Mouse (Mus musculus): ENCODE measurements around the gene Ak1.

Gene Ak1

DNA sequence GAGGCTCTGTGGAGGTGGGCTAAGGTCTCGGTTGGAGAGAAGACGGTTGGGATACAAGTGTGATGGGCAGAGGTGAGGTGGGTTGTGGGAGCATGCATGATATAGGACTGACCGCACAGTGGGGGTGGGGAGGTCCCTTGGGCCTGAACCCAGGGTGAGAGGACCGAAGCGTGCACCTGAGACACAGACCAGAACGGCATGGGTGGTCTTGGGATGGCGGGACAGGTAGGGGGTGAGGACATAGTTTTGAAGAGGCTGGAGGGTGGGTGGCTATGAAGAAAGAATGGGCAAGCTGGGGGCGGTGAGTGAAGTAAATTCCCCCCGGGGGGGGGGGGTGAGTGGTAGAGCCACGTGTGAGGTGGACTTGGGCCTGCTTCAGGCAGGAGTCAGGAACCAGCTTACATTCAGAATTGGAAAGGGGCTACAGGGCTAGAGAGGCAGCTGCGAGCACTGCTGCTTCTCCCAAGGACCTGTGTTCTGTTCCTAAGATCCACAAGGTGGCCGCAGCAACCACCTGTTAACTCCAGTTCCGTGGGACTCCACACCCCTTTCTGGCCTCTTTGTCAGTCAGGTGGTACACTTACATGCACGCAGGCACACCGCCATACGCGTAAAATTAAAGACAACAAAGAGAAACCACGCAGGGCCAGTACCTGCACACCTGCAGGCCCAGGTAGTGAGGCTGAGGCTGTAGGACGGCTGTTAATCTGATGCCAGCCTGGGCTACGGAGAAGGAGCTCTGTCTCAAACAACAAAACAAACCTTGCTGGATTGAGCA is 5.9 kb downstream of the Ak1 start:
- DNase-seq (ENCODE audit: low read depth, low spot score): peak; percentile 67

DNA sequence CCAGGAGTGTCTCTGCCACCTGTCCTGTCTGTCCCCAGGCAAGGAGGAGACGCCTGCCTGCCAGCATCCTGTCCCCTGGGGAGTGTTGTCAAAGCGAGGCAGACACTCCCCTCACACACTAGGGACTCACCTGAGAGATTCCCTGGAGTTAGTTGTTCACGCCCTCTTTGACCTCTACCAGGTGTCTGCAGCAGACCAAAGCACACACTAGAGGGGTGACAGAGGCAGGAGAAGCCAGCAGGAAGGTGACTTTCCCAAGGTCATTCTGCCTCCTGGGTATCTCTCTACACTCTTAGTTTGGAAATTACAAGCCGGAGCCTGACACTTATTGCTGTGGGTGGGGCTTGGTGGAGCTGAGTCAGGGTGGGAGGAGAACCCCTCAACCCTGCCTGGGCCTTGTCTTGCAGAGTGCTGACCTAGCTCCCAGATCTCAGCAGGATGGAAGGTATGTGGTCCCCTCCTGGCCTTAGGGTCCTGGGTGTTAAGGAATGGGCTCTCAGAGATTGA is 6.5 kb downstream of the Ak1 start:
- peak; percentile 82 for DNase-seq (ENCODE audit: low read depth, low spot score)

DNA sequence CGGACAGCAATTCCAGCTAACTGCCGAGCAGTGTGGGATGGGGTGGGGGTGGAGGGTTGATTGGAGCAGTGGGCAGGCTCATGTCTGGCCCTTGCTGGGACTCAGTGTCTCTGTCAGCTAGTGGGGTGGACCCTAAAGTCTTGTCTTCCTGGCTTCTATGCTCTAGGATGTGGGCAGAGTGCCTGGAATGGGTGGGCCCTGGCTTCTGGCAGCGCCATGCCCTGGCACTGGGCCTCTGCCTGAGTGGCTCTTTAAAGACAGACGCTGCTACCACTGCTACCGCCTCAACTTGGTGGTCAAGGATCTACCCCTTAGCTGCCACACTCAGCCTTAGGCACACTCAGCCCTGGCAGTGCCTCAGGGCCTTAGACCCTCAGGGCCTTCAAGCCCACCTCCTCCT is 7.2 kb downstream of the Ak1 start:
- no peak for DNase-seq (ENCODE audit: low read depth, low spot score)

DNA sequence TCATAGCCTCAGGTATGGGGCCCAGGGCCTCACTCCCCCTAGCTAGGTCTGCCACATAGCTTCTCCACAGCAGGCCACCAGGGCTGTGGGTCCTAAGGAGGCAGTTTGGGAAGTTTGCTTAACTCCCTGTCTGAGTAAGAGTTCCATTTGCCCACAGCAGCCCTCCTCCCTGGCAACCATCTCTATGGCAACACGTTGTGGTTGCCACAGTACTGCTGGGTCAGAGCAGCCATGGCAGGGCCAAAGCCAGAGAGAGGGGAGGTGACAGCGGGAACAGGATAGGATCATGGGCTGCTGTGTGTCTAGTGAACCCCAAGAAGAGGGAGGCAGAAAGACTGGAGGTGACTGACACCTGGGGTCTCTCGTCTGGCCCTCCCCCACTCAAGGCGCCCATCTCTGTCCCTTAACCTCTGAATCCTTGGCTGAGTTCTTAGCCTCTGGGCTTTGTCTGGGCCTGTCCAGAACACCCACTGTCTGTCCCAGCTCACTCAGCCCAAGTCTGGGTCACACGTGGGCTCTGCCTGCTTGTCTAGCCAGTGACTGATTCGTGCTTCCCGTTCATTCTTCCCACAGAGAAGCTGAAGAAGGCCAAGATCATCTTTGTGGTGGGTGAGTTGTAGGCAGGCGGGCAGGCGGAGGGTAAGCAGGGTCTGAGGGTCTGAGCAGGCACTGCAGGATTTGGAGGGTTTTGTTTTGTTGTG is 7.9 kb downstream of the Ak1 start:
- peak; percentile 96 for DNase-seq (ENCODE audit: low read depth, low spot score)

DNA sequence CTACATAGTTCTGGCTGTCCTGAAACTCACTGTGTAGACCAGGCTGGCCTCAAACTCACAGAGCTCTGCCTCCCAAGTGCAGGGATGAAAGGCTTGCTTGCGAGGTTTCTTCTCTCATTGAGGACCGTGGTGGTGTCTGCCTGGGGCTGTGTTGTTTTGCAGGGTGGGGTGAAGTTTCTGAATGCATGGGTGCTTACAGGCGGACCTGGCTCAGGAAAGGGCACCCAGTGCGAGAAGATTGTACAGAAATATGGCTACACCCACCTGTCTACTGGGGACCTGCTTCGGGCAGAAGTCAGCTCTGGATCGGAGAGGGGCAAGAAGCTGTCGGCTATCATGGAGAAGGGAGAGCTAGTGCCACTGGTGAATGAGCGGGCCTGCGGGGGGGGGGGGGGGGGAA is 8.5 kb downstream of the Ak1 start:
- DNase-seq (ENCODE audit: low read depth, low spot score): no peak

DNA sequence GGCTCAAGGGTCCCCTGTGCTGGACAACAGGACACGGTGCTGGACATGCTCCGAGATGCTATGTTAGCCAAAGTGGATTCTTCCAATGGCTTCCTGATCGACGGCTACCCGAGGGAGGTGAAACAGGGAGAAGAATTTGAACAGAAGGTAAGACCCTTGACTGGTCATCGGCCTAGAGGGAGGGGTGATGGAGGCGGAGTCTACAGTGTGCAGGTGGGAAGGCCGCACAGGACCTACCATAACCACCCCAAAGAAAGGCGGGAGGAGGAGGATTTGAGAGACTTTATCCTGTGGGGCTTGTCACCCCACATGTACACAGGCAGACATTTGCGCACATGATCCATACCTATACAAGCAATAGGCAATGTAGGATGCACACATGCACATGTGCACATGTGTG is 9.5 kb downstream of the Ak1 start:
- DNase-seq (ENCODE audit: low read depth, low spot score): no peak

DNA sequence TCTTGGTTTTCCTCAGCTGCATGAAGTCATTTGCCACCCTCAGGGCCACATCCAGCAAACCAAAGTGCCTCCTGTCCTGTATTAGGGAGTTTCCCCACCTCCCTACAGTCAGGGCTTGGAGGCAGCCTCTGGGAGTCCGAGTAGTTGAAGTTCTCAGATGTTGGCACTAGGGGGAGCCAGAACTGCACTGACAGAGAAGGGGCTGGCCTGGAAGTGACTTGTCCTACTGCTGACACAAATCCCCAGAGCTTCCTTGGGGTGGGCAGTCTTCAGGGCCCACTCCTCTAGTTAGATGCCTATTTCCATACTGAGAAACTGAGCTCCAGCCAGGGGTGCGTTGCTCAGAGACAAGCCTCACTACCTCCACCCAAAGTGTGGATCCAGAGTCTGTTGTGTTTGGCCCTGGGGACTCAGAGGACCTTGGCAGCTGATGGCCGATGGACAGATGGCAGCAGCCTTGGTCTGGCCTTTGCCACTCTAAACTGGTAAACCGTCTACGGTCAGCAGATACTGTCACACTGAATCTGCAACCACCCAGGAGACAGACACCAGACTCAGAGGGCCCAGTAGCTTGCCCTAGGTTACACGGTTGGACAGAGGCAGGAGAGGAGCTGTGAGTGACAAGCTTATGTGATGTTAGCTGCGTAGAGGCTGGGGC is 10.3 kb downstream of the Ak1 start:
- peak; percentile 83 for DNase-seq (ENCODE audit: low read depth, low spot score)

DNA sequence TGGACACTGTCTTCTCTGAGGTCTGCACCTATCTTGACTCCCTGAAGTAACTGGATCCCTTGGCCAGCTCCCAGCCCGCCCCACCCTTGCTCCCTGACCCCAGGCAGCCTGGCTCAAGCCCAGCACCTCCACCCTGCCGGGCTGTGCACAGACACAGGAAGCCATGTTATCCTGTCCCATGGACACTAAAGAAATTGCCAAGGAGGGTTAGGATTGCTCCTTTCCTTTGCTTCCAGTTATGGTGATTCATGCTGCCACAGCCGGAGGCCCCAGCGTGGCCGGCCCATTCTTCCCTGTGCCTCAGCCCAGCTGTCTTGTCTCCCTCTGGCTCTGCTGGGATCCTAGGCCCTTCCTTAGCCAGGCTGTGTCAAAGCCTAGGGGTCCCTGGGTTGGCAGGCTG is 12.1 kb downstream of the Ak1 start:
- no peak for DNase-seq (ENCODE audit: low read depth, low spot score)

DNA sequence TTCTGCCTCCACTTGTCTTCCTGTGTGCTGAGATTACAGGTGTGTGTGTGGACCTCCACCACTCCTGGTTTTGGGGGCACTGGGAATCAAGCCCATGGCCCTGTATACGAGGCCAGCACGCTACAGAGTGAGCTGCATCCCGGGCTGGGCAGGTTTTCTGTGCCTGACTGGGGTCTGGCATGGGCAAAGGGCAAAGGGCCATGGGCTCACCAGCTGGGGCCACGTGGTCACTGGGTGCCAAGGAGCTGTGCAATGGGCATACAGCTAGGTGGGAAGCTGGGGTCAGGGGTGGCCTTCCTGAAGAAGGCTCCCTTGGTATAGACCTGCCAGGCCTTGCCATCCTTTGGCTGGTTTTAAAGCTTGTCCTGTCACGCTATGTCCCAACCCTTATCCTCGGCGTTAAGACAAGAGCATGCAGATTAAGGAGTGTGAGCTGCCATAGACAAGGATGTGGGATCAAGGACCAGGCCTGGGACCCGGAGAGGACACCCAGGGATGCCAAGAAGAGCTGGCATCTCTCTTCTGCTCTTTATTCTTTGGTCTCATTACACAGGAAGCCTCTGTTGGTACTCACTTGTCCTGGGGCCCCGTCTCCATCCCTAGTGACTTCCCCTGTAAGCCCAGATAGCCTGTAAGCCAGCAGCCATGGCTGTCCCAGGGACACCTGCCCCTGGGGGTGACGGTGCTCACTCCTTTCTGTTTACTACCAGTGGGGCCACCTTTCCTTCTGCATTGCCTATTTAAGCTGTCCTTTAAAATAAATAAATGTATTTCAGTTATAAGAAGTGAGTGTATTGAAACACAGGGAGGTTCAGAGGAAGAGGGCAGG is 12.9 kb downstream of the Ak1 start:
- no peak for DNase-seq (ENCODE audit: low read depth, low spot score)

DNA sequence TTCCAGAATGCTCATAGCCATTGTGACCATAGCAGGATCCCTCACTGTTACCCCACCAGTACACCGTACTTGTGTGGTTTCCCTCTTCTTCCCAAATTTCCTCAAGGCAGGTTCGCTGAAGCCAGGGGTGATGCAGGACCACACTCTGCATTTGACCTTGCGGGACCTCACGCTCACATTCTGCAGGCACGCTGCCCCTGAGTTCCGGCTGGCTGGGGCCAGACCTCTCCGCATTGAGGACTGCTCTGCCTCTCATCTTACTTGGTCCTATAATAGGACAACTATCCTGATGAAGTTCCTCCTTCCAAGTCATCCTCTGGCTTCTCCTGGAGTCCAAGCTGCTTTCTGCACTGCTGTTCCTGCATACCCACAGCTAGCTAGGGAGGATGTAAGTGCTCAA is 15.1 kb downstream of the Ak1 start:
- DNase-seq (ENCODE audit: low read depth, low spot score): no peak

DNA sequence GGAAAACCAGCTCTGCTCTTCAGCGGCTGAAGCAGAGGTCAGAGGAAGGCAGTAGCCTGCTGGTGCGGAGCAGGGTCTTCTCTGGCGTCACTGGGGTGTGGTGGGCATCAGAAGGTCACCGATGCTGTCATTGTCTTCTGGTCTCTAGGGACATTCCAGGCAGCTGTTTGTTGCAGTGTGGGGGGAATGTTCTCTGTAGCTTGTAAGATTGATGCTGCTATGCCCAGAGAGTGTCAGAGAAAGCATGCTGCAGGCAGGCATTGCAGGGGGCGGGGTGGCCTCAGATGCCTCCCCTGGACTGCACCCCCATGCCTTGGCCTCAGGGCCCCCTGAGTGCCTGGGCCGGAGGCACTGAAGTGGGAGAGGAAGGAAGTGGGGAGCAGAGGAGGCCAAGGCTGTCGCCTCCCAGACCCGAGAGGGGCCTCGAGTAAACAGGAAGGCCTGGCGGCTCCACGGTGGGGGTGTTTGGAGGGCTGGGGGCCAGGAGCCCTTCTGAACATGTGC is 16.3 kb downstream of the Ak1 start:
- DNase-seq (ENCODE audit: low read depth, low spot score): no peak

DNA sequence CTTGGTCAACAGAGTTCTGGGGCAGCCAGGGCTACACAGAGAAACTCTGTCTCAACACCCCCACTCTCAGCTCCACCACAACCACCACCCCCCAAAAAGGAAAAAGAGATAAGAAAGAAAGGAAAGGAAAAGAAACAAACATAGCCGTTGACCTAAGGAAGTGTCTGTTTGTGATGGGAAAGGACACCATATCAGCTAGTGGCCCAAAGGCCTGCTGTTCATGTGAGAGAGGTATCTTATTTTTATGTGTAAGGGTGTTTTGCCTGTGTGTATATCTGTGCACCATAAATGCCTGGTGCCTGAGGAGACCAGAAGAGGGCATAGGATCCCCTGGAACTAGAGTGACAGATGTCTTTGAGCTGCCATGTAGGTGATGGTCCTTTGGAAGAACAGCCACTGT is 18.1 kb downstream of the Ak1 start:
- no peak for DNase-seq (ENCODE audit: low read depth, low spot score)

DNA sequence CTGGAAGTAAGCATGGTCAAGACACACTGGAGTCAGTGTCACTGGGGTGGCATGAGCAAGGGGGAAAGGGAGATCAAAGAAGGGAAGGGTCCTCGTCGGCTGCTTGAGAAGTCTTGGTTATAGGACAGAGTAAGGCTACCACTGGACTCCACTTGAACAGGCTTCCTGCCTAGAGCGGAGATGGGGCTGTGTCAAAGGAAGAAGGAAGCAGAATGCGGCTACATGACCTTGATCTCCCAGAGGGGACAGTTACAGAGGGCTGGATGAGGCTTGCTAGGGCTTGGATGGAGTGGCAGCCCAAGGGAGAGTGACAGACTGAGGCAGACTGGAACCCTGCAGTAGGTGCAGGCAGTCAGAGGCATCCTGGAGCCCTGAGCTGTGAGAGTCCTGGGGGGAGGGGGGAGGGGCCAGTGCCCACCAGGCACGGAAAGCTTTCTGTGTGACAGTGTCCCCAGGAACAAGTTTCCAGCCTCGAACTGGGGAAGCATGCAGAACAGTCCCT is 19.0 kb downstream of the Ak1 start:
- DNase-seq (ENCODE audit: low read depth, low spot score): no peak

DNA sequence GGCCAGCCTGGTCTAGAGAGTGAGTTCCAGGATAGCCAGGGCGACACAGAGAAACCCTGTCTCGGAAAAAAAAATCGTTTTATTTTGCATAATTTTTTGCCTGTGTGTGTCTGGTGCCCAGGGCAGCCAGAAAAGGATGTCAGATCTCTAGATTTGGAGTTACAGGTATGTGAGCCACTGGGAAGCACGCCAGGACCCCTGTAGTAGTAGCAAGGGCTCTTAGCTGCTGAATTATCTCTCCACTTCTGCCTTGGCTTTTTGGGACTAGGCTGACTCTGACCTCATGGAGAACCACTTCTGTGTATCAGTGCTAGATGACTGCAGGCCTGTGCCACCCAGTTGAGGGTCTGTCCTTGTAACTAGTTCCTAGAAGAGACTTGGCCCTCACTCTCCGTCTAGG is 20.3 kb downstream of the Ak1 start:
- DNase-seq (ENCODE audit: low read depth, low spot score): no peak

DNA sequence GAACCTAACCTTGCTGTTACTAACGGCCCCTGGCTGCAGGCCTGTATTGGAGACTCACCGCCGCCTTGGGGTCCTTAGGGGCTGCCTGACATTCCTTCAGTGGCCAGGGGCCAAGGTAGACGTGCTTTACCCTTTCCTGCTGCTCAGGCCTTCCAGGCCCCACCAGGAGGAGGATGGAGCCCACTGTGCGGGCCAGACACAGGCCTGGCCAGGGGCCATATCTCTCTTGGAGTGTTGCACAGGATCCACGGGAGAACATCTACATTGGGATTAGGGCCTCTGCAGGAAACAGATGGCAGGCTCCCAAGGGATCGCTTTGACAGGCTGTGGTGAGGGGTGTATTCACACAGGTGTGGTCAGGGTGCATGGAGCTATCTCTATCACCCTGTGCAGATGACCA is 21.3 kb downstream of the Ak1 start:
- no peak for DNase-seq (ENCODE audit: low read depth, low spot score)

DNA sequence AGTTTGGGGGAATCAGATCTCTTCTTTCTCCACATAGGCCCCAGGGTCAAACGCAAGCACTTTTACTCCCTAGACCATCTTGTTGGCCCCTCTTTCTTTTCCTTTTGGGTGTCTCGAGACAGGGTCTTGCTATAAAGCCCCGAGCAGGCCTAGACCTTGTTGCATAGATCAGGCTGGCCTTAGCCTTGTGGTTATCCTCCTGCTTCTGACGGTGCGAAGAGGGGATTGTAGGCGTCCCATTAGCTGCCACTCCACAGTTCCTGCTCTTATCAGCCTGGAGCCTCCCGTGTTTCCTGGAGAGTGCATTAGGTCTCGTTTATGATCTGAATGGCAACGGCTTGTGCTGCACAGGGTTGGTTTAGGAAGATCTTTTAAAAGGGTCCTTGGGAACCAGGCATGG is 22.5 kb downstream of the Ak1 start:
- DNase-seq (ENCODE audit: low read depth, low spot score): no peak

DNA sequence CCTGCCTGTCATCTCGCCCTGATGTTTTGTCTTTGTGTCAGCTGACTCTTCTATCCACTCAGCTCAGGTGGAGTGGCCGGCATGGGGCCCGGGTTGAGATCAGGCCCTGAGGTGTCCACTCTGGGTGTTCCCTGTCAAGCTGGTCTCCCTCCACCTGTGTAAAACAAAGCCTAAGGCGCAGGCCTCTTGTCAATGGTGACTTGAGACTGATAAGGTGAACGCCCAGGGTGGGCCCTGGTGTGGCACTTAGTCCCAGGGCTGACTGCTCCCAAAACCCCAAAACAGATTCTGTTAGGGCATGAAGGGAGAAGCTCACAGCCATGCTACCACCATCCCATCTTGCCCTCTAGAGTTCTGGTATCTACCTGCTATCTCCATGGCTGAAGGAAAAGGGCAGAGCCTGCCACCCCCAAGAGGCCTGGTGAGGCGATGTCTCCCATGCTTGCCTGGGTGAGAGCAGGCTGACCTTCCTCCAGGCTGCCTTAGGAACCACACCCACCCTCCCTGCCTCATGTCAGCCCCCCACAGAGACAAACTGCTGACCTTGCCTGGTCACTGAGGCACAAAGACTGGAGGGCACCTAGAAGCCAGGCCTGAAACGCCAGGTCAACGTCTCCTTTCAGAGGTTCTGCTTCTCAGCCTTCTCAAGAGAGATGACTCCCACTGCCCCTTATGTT is 23.4 kb downstream of the Ak1 start:
- no peak for DNase-seq (ENCODE audit: low read depth, low spot score)

DNA sequence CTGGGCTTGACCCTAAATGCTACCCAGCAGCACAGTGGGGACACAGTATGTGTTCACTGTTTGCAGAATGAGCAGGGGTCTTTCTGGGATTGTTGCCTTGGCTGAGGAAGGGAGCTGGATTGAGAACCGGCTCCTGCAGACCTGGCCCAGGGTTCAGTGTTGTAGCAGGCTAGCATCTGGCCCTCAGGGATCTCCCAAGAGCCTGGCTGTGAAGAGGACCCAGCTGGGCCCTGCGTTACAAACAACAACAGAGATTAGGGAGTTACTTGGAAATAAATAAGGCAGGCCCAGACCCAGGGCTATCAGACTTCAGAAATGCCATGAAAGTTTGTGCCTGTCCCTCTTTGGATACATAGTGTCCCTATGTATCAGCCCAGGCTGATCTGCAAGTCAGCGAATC is 24.1 kb downstream of the Ak1 start:
- DNase-seq (ENCODE audit: low read depth, low spot score): no peak

DNA sequence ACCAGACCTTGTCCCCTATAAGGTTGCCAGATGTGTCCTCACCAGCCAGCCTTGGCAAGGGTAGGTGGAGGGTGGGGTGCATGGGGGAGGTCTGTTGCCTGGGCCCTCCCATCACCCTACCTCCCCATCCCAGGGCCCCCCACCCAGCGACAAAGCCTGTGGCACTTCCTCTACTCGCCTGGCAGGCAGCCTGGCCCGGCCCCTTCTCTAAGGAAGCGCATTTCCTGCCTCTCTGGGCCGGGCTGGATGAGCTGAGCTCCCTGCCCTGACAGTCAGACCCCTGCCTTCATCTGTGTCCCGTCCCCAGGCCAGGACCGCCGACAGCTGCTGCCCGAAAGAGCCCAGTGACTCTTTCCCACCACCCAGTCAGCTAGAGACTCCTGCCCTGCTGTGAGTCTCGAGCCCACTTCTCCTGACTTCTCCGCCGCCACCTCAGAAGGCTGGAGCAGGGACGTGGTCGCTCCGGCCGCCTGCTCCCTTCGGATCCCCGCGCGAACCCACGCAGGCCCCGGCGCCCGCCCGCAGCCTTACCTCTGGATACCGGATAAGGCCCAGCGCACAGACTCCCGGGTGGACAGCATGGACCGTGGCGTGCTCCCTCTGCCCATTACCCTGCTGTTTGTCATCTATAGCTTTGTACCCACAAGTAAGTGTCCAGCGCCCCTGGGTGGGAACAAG is 25.0 kb downstream of the Ak1 start, which contains the start of gene Eng:
Eng (plus strand) TSS at position 217 of the 678 bp plus-strand sequence.
- no peak for DNase-seq (ENCODE audit: low read depth, low spot score)

DNA sequence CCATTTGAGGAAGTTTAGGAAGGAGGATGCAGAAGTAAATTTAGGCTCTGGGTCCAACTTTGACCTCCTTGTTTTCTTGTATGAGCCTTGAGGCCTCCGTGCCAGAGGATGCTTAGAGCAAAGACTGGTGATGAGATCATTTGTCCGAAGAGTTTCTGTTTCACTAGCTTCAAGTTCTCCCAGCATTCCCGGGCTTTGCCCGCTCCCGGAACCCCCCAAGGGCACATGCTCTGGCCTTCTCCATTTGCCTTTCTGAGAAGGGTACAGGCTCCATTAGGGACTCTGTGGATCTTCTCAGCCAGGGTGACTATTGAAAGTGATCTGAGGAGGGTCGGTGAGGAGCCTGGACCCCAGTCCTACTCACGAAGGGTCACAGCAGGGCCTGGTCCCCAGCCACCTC is 25.8 kb downstream of the Ak1 start:
- no peak for DNase-seq (ENCODE audit: low read depth, low spot score)

Measured in ES-CJ7 (cell line).